Mouse (Mus musculus): ENCODE data around the gene Slc39a11.

Gene Slc39a11

GRCm38 (mm10) chr11:113196234-113197007, 453.5 kb downstream of the Slc39a11 start:
- DNase-seq (ENCODE audit: low spot score in 2 of 2), result no peak
